Mouse (Mus musculus): Measurements from ENCODE around the gene Gm10837. TPM values are rescaled to one million over a fixed set of nuclear protein-coding genes. Genes with fewer than 3 reads are reported as not detected.

Gene Gm10837
- polyA plus RNA-seq, 1 experiment from 2014 or later: not detected

- H3K9ac ChIP-seq (ENCODE audit: low read length): no peak overlapping the region
- 88% methylated on average over 1 of the region's 1 CpGs for WGBS
- DNase-seq (ENCODE audit: low spot score): no peak
- no peaks in the 10 kb centered on the region for H3K4me1 ChIP-seq (replicated peaks; ENCODE audit: control insufficient read depth, insufficient read depth)
- ATAC-seq (ENCODE audit: low FRiP score, low TSS enrichment): no peak
- no peaks in the 10 kb centered on the region for H3K9me3 ChIP-seq (ENCODE audit: control insufficient read depth, low read length)
- no peak overlapping the region for H3K4me3 ChIP-seq (ENCODE audit: low read depth, low read length)
- no peak overlapping the region for H3K4me2 ChIP-seq (replicated peaks; ENCODE audit: low read depth)
- TF ChIP-seq CTCF (IDR thresholded peaks at IDR 0.05; ENCODE audit: low read depth): no peak
- no peak for TF ChIP-seq EP300 (optimal IDR thresholded peaks at IDR 0.05)
- no peaks in the 10 kb centered on the region for H3K36me3 ChIP-seq (ENCODE audit: control insufficient read depth, insufficient read depth, low read length)
- no peak overlapping the region for H3K27ac ChIP-seq (replicated peaks)
- H3K27me3 ChIP-seq (ENCODE audit: control insufficient read depth, insufficient read depth, low read length): no peaks in the 10 kb centered on the region
These were observed 45.6 kb downstream of the Gm10837 start for GRCm38 (mm10) chr14:122535986-122536385.

Other genes with a start within 250 kb of the Gm10837 start
- not detected in 2 replicates for gene Gm5089, start 39.5 kb upstream of the Gm10837 start, polyA plus RNA-seq (2015; fragmentation: Nextera tagmentation; extraction: Ambion mirVana)
- not detected in 2 replicates for gene Zic5, start 24.9 kb upstream of the Gm10837 start, polyA plus RNA-seq (2015; fragmentation: Nextera tagmentation; extraction: Ambion mirVana)
- not detected in 2 replicates for gene Zic2, start 15.2 kb upstream of the Gm10837 start, polyA plus RNA-seq (2015; fragmentation: Nextera tagmentation; extraction: Ambion mirVana)
- 8.2 and 9.2 TPM in 2 replicates for gene Pcca, start 43.7 kb downstream of the Gm10837 start, polyA plus RNA-seq (2015; fragmentation: Nextera tagmentation; extraction: Ambion mirVana)